Mouse (Mus musculus) midbrain, embryonic 12.5 days (tissue): ENCODE data around the gene St3gal6. TPM values are rescaled to one million over a fixed set of nuclear protein-coding genes. Genes with fewer than 3 reads are reported as not detected.

Experiments used
- ATAC-seq: fragments of 200-750 bp; cut with Nextera tagmentation; 2 replicates; pipeline ENCODE4 v1.8.0; 2017; ENCODE audit warnings: low read depth, moderate TSS enrichment, moderate library complexity; ENCODE audit not compliant: low FRiP score
- H3K27ac ChIP-seq: fragments of 300-500 bp; sonication (generic); replicated peaks from 2 replicates; pipeline ENCODE4 v1.5.1; 2016; ENCODE audit warnings: mild to moderate bottlenecking
- H3K27me3 ChIP-seq: fragments of 300-500 bp; sonication (generic); 2 replicates; pipeline ENCODE4 v1.6.1; 2016; ENCODE audit warnings: mild to moderate bottlenecking
- H3K36me3 ChIP-seq: fragments of 300-500 bp; sonication (generic); 2 replicates; pipeline ENCODE4 v1.6.1; 2016
- H3K4me1 ChIP-seq: fragments of 300-500 bp; sonication (generic); 2 replicates; pipeline ENCODE4 v1.6.1; 2016
- H3K4me2 ChIP-seq: fragments of 300-500 bp; sonication (generic); replicated peaks from 2 replicates; pipeline ENCODE4 v1.6.1; 2016; ENCODE audit warnings: mild to moderate bottlenecking, moderate library complexity
- H3K4me3 ChIP-seq: fragments of 300-500 bp; sonication (generic); 2 replicates; pipeline ENCODE4 v1.5.1; 2016; ENCODE audit warnings: mild to moderate bottlenecking
- H3K9ac ChIP-seq: fragments of 300-500 bp; sonication (generic); replicated peaks from 2 replicates; pipeline ENCODE4 v1.6.1; 2016; ENCODE audit warnings: mild to moderate bottlenecking, moderate library complexity
- H3K9me3 ChIP-seq: fragments of 300-500 bp; sonication (generic); 2 replicates; pipeline ENCODE4 v1.6.1; 2016; ENCODE audit warnings: mild to moderate bottlenecking
- WGBS: fragments of 180-500 bp; shearing (Covaris S2); methylation state at CpG from one replicate; pipeline ENCODE4 v1.1.7; 2016; 5-methylcytosine and 5-hydroxymethylcytosine counted together
- polyA plus RNA-seq: library from polyadenylated mRNA; unstranded; fragments of >200 nt; fragmentation: Nextera tagmentation; extraction: Ambion mirVana; gene quantifications from 2 replicates; pipeline ENCODE4 v1.2.1, GENCODE M21; 2016

The St3gal6 gene
- polyA plus RNA-seq, 1 experiment from 2014 or later = 11.4 TPM

DNA sequence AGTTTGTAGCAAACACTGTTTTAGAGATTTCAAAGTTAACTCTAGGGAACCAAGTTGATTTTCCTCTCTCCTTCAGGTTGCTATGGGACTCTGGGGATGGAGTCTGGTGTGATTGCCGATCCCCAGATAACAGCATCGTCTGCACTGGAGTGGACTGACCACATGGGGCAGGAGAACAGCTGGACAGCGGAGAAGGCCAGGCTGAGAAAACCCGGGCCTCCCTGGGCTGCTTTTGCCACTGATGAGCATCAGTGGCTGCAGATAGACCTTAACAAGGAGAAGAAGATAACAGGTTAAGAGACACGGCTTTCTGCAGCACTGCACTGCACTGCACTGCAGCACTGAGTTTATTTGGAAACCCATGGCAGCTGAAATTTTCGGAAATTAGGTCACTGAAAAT is 73.4 kb downstream of the St3gal6 start:
- Histone ChIP-seq H3K4me3 (no peak overlapping the region), H3K9ac (no peak overlapping the region), H3K4me2 (no peak overlapping the region), H3K9me3 (no peaks in the 10 kb centered on the region), H3K27ac (no peak overlapping the region), H3K36me3 (peaks cover 26% of the 10 kb centered on the region), H3K4me1 (no peaks in the 10 kb centered on the region), H3K27me3 (no peaks in the 10 kb centered on the region)
- no peak for ATAC-seq
- WGBS = 72% methylated on average over 6 of the region's 6 CpGs

DNA sequence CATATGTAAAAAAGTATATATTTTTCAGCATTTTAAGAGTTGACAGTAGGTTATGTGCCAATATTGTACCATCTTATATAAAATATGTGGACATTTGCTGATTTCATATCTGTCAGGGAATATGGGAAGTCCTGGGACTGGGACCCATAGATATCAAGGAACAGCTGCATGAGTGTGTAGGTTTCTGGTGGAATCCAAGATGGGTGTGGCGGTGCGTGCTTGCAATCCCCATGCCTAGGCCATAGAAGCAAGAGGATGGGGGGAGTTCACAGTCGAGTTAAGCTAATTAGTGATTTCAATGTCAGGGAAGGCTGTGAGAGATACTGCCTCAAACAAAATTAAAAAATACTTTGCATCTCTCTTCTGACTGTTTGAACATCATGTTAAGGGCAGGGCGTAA is 75.0 kb downstream of the St3gal6 start:
- no peak for ATAC-seq
- Histone ChIP-seq H3K9ac (no peak overlapping the region), H3K4me2 (no peak overlapping the region), H3K27ac (no peak overlapping the region), H3K4me1 (no peaks in the 10 kb centered on the region), H3K36me3 (peaks cover 26% of the 10 kb centered on the region), H3K27me3 (no peaks in the 10 kb centered on the region), H3K9me3 (no peaks in the 10 kb centered on the region), H3K4me3 (no peak overlapping the region)
- WGBS = 87% methylated on average over 4 of the region's 4 CpGs

DNA sequence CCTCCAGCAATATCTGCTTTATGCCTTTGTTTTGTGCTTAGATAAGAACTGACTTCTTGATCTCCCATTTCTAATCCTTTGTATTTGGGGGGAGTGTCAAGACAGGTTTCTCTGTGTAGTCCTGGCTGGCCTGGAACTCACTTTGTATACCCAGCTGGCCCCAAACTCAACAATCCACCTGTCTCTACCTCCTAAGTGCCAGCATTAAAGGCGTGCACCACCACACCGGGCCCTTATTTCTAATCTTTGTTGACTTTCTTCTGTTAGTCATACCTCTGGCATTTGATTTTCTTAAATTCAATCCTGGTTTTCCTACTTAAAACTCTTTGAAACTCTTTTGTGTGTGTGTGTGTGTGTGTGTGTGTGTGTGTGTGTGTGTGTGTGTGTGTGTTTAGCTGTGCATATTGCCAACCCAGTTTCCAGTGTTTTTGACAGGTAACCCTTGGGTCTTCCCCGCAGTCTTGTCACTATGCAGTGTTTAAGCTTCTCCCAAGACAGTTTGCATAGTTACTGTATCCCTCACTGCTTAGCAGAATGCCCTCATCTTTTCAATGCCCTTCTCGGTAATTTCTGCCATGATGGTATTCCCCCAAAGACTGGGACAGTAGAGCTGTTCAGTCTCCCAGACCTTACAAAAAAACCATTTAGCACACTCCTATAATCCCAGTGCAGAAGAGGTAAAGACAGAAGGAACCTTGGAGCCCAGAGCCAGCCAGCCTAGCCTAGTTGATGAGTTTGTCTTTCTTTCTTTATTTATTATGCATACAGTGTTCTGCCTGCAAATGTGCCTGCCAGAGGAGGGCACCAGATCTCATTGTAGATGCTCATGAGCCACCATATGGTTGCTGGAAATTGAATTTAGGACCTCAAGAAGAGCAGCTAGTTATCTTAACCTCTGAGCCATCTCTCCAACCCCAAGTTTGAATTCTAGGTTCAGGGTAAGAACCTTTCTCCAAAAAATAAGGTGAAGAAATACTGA is 77.5 kb downstream of the St3gal6 start:
- 94% methylated on average over 4 of the region's 4 CpGs for WGBS
- no peak for ATAC-seq

DNA sequence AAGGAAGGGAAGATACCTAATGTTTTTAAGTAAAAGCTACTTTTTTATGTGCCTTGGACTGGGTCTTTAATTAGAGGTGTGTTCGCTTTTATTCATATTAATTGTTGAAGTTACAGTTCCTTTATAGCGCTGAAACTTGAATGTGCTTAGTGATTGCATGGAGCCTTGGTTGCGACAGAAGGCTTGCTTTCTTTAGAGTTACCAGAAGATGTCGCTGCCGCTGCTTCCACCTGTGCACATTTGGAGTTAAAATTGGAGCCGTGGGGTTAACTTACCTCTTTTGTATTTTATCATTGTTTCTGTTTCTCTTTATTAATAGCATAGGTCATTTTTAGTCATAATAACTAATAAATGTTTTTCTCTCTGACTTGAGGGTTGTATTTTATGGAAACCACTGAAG is 79.3 kb downstream of the St3gal6 start:
- Histone ChIP-seq H3K4me2 (no peak overlapping the region), H3K27ac (no peak overlapping the region), H3K27me3 (no peaks in the 10 kb centered on the region), H3K9ac (no peak overlapping the region), H3K36me3 (peaks cover 13% of the 10 kb centered on the region), H3K9me3 (no peaks in the 10 kb centered on the region), H3K4me1 (no peaks in the 10 kb centered on the region), H3K4me3 (no peak overlapping the region)
- WGBS = 69% methylated on average over 6 of the region's 6 CpGs
- no peak for ATAC-seq

More for the DNA sequence above, 77.5 kb downstream of the St3gal6 start:
- Histone ChIP-seq H3K9ac (no peak overlapping the region), H3K4me1 (no peaks in the 10 kb centered on the region), H3K4me2 (no peak overlapping the region), H3K9me3 (no peaks in the 10 kb centered on the region), H3K36me3 (peaks cover 28% of the 10 kb centered on the region), H3K27me3 (no peaks in the 10 kb centered on the region), H3K27ac (no peak overlapping the region), H3K4me3 (no peak overlapping the region)

DNA sequence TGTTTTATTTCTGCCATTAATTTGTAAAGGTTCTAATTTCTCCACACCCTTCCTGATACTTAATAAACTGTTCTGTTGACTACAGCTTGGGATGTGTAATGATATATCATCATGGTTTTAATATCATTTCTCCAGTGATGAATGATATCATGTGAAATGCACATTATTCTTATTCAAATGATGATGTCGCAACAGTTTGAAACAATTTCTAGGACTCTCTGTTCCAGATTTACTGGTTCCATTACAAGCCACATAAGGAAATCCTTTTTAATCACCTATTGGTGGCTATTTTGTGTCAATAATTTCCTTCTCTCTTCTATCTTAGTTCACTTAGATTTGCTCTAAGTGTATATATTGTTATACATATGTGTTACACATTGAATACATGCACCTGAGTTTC is 91.7 kb downstream of the St3gal6 start:
- 98% methylated on average over 1 of the region's 1 CpGs for WGBS
- no peak overlapping the region for H3K9ac ChIP-seq
- no peaks in the 10 kb centered on the region for H3K9me3 ChIP-seq
- H3K4me3 ChIP-seq = no peak overlapping the region
- H3K27me3 ChIP-seq = no peaks in the 10 kb centered on the region
- H3K36me3 ChIP-seq = peaks cover 11% of the 10 kb centered on the region
- H3K4me1 ChIP-seq = no peaks in the 10 kb centered on the region
- no peak overlapping the region for H3K4me2 ChIP-seq
- no peak overlapping the region for H3K27ac ChIP-seq
- no peak for ATAC-seq

DNA sequence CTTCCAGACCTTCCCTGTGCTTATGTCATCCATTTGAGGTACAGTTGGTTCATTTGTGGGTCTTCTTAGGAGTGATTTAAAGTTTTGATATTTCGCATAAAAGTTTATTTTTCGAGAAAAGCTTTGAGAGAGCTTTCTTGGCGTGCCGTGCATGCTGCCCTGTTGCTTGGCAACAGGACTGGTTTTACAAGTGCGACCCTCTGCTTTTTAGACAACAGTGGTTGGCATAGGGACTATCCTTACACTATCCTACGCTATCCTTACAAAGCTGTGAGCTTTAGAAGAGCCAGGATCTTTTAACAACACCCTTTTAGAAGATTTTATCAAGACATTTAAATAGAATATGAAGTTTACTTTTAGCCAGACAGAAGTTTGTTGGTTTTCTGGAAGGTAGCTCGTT is 93.8 kb downstream of the St3gal6 start:
- Histone ChIP-seq H3K4me2 (no peak overlapping the region), H3K27ac (no peak overlapping the region), H3K27me3 (no peaks in the 10 kb centered on the region), H3K4me1 (no peaks in the 10 kb centered on the region), H3K4me3 (no peak overlapping the region), H3K9ac (no peak overlapping the region), H3K9me3 (no peaks in the 10 kb centered on the region), H3K36me3 (peaks cover 2% of the 10 kb centered on the region)
- ATAC-seq = no peak
- 83% methylated on average over 7 of the region's 7 CpGs for WGBS

DNA sequence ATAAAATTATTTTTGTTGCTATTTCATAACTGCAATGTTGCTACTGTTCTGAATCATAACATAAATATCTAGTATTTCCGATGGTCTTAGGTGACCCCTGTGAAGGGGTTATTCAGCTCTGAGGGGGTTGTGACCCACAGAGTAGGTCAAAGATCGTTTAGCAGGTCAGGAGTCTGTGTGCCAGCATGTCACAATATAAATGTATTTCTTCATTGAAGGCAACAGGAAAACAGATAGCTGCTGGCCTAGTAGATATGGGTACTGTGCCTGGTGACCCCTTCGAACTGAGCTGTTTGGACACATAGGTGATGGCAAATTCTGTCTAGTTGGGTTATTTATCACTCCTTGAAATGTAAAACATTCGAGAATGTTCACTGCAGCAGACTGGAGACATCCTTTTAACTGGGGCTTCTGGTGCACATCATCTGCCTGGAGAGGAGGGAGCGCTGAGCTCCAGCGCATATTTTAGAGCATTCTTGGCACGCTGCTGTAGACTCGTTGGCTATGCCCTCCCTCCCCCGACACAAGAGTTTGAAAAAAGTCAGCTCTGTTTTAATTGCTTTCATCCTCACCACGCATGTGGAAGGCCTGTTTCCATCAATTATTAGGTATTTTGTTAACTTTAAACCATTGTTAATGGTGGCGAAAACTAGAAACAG is 102.2 kb downstream of the St3gal6 start:
- ATAC-seq = no peak
- Histone ChIP-seq H3K4me2 (no peak overlapping the region), H3K27me3 (no peaks in the 10 kb centered on the region), H3K27ac (no peak overlapping the region), H3K4me1 (no peaks in the 10 kb centered on the region; the same call in 1 of the 2 replicates), H3K9me3 (no peaks in the 10 kb centered on the region), H3K4me3 (no peak overlapping the region), H3K9ac (no peak overlapping the region), H3K36me3 (no peaks in the 10 kb centered on the region)
- 69% methylated on average over 11 of the region's 11 CpGs for WGBS

Other genes with a start within 250 kb of the St3gal6 start
- 7.9 and 8.3 TPM in 2 replicates for gene Dcbld2, start 115.8 kb downstream of the St3gal6 start, polyA plus RNA-seq
- not detected in 2 replicates for gene Gm813, start 92.7 kb upstream of the St3gal6 start, polyA plus RNA-seq
- not detected in 2 replicates for gene E330017A01Rik, start 114.5 kb upstream of the St3gal6 start, polyA plus RNA-seq
- gene Cpox, start 146.0 kb upstream of the St3gal6 start, polyA plus RNA-seq = 16.6 and 17.2 TPM in 2 replicates
- 0.18 TPM in 1 of 2 replicates, not detected in the other for gene Gpr15, start 194.8 kb upstream of the St3gal6 start, polyA plus RNA-seq
- 105 and 106 TPM in 2 replicates for gene Cldnd1, start 203.7 kb upstream of the St3gal6 start, polyA plus RNA-seq
- gene Olfr172, start 238.9 kb upstream of the St3gal6 start, polyA plus RNA-seq = not detected in 2 replicates